Mouse (Mus musculus) heart, embryonic 11.5 days (tissue): ENCODE data around the gene 1110059E24Rik. TPM values are rescaled to one million over a fixed set of nuclear protein-coding genes. Genes with fewer than 3 reads are reported as not detected.

Source experiments
- ATAC-seq: fragments of 200-750 bp; cut with Nextera tagmentation; replicated peaks from 2 replicates; pipeline ENCODE4 v1.8.0; 2017; ENCODE audit warnings: moderate library complexity; ENCODE audit not compliant: insufficient number of reproducible peaks, low FRiP score, low TSS enrichment
- H3K27ac ChIP-seq: fragments of 300-500 bp; sonication (generic); 2 replicates; pipeline ENCODE4 v1.5.1; 2014; ENCODE audit warnings: mild to moderate bottlenecking, low read depth, low read length
- H3K27me3 ChIP-seq: fragments of 300-500 bp; sonication (generic); 2 replicates; pipeline ENCODE4 v1.6.1; 2014; ENCODE audit warnings: mild to moderate bottlenecking, low read length, mixed read lengths; ENCODE audit not compliant: control insufficient read depth, insufficient read depth
- H3K36me3 ChIP-seq: fragments of 300-500 bp; sonication (generic); 2 replicates; pipeline ENCODE4 v1.6.1; 2014; ENCODE audit warnings: mild to moderate bottlenecking, low read length, moderate library complexity, mixed read lengths; ENCODE audit not compliant: control insufficient read depth, insufficient read depth
- H3K4me1 ChIP-seq: fragments of 300-500 bp; sonication (generic); 2 replicates; pipeline ENCODE4 v1.6.1; 2014; ENCODE audit warnings: low read length; ENCODE audit not compliant: control insufficient read depth, insufficient read depth
- H3K4me2 ChIP-seq: fragments of 300-500 bp; sonication (generic); 2 replicates; pipeline ENCODE4 v1.6.1; 2014; ENCODE audit warnings: mild to moderate bottlenecking, moderate library complexity
- H3K4me3 ChIP-seq: fragments of 300-500 bp; sonication (generic); 2 replicates; pipeline ENCODE4 v1.5.1; 2014; ENCODE audit warnings: low read depth, low read length
- H3K9ac ChIP-seq: fragments of 300-500 bp; sonication (generic); 2 replicates; pipeline ENCODE4 v1.6.1; 2014; ENCODE audit warnings: mild to moderate bottlenecking, low read depth, low read length, moderate library complexity
- H3K9me3 ChIP-seq: fragments of 300-500 bp; sonication (generic); replicated peaks from 2 replicates; pipeline ENCODE4 v1.6.1; 2016; ENCODE audit warnings: low read length; ENCODE audit not compliant: control insufficient read depth
- WGBS: fragments of 180-500 bp; shearing (Covaris S2); extraction: QIAGEN DNeasy Blood & Tissue Kit; methylation state at CpG from one replicate; pipeline ENCODE4 v1.1.7; 2014; ENCODE audit not compliant: insufficient replicate concordance; 5-methylcytosine and 5-hydroxymethylcytosine counted together
- polyA plus RNA-seq: library from polyadenylated mRNA; unstranded; fragments of >200 nt; fragmentation: Nextera tagmentation; extraction: Ambion mirVana; gene quantifications from 2 replicates; pipeline ENCODE4 v1.2.1, GENCODE M21; 2014

1110059E24Rik gene
- 45.8 and 46.0 TPM in 2 replicates for polyA plus RNA-seq

DNA sequence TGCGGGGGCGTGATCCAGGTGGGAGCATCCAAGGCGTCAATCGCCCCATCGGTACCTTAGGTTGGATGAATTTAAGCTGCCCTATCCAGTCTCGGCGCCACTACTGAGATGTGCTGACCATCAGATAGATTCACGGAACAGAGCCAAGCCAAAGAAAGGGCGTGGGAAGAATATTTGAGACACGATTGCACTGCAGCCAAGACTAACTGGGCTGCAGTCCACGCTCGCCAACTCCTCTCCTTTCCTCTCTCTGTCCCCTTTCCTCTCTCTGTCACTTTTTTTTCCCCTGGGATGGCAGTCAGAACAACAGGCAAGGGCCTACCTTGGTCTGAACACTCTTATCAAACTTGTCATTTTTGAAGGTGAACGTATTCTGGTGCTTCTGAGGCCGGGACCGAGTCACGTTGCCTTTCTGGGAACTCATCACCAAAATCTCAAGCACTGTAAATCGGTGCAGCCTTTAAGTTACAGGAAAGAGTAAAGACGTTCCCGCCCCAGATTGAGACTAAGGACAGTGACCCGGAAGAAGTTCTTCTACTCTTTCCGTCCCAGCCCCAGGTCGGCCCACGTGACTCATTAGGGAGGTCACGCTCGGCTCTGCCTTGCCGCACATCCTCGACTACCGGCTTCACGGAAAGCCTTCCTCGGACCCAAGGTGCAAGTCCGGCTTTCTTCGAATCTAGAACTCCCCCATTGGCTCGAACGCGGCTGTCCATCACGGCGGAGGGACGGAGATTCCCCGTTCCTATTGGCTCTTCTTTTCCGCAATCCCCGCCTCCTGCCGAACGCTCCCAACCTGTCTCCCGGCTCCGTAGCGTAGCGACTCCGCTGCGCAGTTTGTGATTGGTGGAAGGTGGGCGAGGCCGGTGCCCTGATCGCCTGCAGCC is at the start of gene 1110059E24Rik:
Gene 1110059E24Rik, minus strand, starts transcription at position 692 of the 887 bp plus-strand sequence.
- peak within 1 kb of the TSS; percentile 93 for H3K9ac ChIP-seq
- H3K27me3 ChIP-seq: no peaks in the 10 kb centered on the region
- H3K27ac ChIP-seq: peak within 1 kb of the TSS; percentile 97
- WGBS: 6% methylated on average over 52 of the region's 52 CpGs
- H3K4me1 ChIP-seq: peaks cover 11% of the 10 kb centered on the region; the same call in 1 of the 2 replicates
- H3K4me2 ChIP-seq: peak within 1 kb of the TSS; percentile 88
- no peaks in the 10 kb centered on the region for H3K9me3 ChIP-seq
- H3K36me3 ChIP-seq: no peaks in the 10 kb centered on the region
- peak; percentile 100 for ATAC-seq
- H3K4me3 ChIP-seq: peak within 1 kb of the TSS; percentile 87

DNA sequence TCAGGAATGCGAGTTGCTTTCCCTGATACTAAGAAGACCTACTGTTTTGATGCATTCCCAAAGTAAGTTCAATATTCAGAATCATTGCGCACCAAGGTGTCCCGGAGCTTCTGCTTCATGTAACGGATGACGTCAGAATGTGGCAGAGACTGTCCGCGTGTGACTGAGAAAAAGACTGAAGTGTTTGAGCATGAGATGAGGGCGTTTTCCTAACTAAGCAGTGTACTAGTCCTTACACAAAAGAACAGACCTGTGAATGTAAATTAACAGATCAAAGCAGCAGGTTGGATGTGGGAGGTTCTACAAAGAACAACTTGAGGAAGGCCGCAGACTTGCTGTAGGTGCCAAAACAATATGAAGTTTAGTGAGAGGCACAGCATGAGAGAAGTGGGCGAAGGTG is 28.2 kb upstream of the 1110059E24Rik start:
- H3K4me3 ChIP-seq: no peak overlapping the region
- H3K27ac ChIP-seq: no peak overlapping the region
- peaks cover 10% of the 10 kb centered on the region; the same call in 1 of the 2 replicates for H3K36me3 ChIP-seq
- WGBS: 92% methylated on average over 10 of the region's 10 CpGs
- no peak for ATAC-seq
- no peaks in the 10 kb centered on the region for H3K27me3 ChIP-seq
- no peaks in the 10 kb centered on the region for H3K4me1 ChIP-seq
- no peak overlapping the region for H3K4me2 ChIP-seq
- no peak overlapping the region for H3K9ac ChIP-seq
- no peaks in the 10 kb centered on the region for H3K9me3 ChIP-seq

DNA sequence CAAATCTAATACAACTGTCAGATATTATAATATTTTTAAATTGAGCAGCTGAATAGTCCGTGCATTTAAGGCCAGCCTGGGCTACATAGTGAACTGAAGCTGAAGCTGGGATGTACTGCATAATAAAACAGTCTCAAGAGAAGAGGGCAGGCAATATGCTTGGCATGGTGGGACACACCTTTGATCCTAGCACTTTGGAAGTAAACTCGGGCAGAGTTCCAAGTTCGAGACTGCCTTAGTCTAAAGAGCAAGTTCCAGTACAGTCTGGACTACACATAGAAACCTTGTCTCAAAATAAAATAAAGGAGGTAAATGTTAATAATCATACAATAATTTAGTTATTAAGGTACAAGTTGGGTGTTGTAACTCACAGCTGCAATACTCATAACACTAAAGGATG is 27.3 kb upstream of the 1110059E24Rik start:
- Histone ChIP-seq H3K9me3 (no peaks in the 10 kb centered on the region), H3K9ac (no peak overlapping the region), H3K4me3 (no peak overlapping the region), H3K4me2 (no peak overlapping the region), H3K36me3 (peaks cover 10% of the 10 kb centered on the region; the same call in 1 of the 2 replicates), H3K27ac (no peak overlapping the region), H3K27me3 (no peaks in the 10 kb centered on the region), H3K4me1 (no peaks in the 10 kb centered on the region)
- no peak for ATAC-seq
- 90% methylated on average over 3 of the region's 3 CpGs for WGBS

DNA sequence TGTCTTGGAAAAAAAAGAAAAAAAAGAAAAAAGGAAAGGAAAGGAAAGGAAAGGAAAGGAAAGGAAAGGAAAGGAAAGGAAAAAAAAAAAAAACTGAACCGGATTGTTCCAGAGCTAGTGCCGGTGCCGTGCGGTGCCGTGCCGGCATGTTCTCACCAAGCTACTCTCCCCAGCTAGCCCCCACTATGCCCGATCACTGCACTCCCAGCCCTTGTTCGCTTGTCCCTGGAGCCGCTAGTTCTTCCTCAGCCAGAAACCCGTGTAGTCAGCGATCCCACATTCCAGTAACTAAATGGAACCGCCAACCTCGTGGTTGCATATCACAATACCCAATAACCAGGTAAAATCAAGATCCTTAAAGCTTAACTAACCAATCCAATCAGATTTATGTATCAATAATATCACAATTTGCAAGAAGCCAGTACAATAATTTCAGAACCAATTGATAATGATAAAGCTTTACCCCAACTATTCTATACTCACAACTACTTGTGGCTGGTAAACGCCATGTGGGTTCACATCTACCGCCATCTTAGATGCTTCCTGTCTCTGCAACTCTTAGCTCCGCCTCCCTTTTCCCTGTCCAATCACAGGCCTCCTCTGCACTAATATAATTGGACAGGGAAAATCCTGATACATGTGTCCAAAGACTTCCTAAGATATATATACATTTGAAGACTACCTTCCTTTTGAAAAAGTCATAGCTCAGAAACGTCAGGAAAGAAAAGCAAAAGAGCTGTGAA is 21.7 kb upstream of the 1110059E24Rik start:
- Histone ChIP-seq H3K27me3 (no peaks in the 10 kb centered on the region), H3K36me3 (peaks cover 3% of the 10 kb centered on the region; the same call in 1 of the 2 replicates), H3K4me1 (no peaks in the 10 kb centered on the region; the same call in 1 of the 2 replicates), H3K27ac (no peak overlapping the region), H3K4me3 (no peak overlapping the region), H3K4me2 (no peak overlapping the region), H3K9ac (no peak overlapping the region), H3K9me3 (no peaks in the 10 kb centered on the region)
- WGBS: 96% methylated on average over 17 of the region's 17 CpGs
- no peak for ATAC-seq

DNA sequence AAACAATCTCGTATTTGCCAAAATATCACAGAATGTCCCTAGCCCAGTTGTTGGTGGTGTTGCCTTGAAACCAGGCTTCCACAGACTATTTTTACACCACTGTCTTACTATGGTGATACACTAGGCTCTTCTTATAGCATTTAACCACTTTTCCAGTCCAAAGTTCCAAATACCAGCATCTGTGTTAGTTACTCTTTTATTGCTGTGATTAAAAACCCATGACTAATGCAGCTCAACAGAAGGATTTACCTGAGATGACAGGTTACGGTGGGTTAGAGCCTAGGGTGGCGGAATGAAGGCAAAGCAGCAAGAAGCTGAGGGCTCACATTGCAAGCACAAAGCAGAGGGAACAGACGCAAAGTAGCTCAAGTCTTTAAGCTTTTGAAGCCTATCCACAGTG is 16.9 kb upstream of the 1110059E24Rik start:
- Histone ChIP-seq H3K9ac (no peak overlapping the region), H3K27me3 (no peaks in the 10 kb centered on the region), H3K9me3 (no peaks in the 10 kb centered on the region), H3K36me3 (no peaks in the 10 kb centered on the region), H3K4me2 (no peak overlapping the region), H3K4me3 (no peak overlapping the region), H3K27ac (no peak overlapping the region), H3K4me1 (no peaks in the 10 kb centered on the region; the same call in 1 of the 2 replicates)
- 91% methylated on average over 4 of the region's 4 CpGs for WGBS
- no peak for ATAC-seq

DNA sequence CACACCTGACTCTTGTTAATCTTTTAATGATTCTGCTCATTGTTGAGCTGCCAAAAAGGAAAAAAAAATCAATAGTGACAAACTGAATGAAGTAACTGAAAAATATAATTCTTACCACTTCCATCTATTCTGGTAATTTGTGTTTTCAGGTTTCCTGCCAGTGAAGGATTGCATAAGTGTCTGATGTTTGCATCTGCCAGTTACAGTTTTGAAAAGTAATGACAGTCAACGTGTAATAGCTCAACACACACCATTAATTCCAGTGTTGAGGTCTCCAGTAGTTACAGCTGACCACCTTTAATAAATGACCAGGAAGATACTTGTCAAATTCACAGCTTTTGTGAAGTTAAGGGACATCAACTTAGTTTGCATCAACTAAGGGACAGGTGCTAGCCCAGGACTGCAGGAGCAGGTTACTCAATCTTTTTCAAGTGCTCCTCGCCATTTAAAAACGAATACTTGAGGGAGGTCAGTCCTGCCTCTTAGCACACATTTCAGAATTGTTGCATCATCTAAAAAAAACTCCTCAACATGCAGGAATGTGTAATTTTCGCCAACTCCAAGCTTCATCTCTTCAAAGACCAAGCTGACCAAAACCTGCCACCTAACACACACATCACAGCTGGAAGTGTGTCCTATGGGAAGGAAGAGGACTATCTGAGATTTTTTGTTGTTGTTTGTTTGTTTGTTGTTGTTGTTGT is 11.1 kb upstream of the 1110059E24Rik start:
- no peak for ATAC-seq
- Histone ChIP-seq H3K27me3 (no peaks in the 10 kb centered on the region), H3K9ac (no peak overlapping the region), H3K27ac (no peak overlapping the region), H3K4me2 (no peak overlapping the region), H3K9me3 (no peaks in the 10 kb centered on the region), H3K36me3 (no peaks in the 10 kb centered on the region), H3K4me1 (no peaks in the 10 kb centered on the region), H3K4me3 (no peak overlapping the region)
- WGBS: 83% methylated on average over 4 of the region's 4 CpGs

DNA sequence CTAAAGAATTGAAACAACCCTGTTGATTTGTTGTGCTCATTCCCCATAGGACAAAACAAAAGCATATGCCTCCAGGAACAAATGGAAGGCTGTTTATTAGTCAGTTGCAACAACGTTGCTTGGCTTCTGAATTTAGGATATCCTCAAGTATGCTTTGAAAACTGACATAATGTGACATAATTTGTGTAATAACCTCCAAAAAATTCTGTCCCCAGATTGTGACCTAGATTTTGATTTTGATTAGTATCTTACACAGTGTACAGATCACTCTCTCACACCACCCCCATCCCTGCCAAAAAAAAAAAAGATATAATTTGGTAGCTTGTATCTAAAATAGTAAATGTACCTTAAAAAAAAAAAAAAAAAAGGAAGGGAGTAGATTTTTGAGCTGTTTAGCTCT is 8.0 kb upstream of the 1110059E24Rik start:
- 87% methylated on average over 1 of the region's 1 CpGs for WGBS
- no peaks in the 10 kb centered on the region for H3K27me3 ChIP-seq
- no peak overlapping the region for H3K4me3 ChIP-seq
- H3K27ac ChIP-seq: no peak overlapping the region
- H3K9ac ChIP-seq: no peak overlapping the region
- H3K36me3 ChIP-seq: no peaks in the 10 kb centered on the region
- no peaks in the 10 kb centered on the region; the same call in 1 of the 2 replicates for H3K4me1 ChIP-seq
- ATAC-seq: no peak
- no peaks in the 10 kb centered on the region for H3K9me3 ChIP-seq
- no peak overlapping the region for H3K4me2 ChIP-seq

DNA sequence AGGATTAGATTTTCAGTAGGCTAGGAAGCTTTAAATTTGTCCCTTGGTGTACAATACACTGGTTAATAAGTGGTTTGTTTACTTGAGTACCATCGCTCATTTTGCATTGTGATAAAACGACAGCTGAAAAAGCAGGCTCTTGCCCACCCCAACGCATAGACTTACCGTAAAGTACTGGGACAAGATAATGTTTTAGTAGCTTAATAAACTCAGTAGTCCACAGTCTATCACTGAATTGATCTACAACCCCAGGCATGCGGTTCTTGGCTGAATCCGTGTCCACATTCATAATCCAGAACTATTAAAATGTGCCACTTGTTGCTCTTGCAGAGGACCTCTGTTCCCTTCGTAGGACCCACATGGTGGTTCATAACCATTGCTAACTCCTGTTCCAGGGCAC is 2.0 kb upstream of the 1110059E24Rik start:
- peak overlapping the region; percentile 87 for H3K4me3 ChIP-seq
- 68% methylated on average over 7 of the region's 7 CpGs for WGBS
- ATAC-seq: no peak
- H3K27me3 ChIP-seq: no peaks in the 10 kb centered on the region
- no peak overlapping the region for H3K27ac ChIP-seq
- H3K36me3 ChIP-seq: no peaks in the 10 kb centered on the region
- H3K4me2 ChIP-seq: peak overlapping the region; percentile 65
- H3K9me3 ChIP-seq: no peaks in the 10 kb centered on the region
- H3K4me1 ChIP-seq: peaks cover 11% of the 10 kb centered on the region; the same call in 1 of the 2 replicates
- no peak overlapping the region; the same call in 1 of the 2 replicates for H3K9ac ChIP-seq
